Mouse (Mus musculus): Measurements from ENCODE around the gene Spata31d1a.
"Not testable (repeated sequence)": the region's sequence is repeated elsewhere in the genome, so short reads cannot be mapped to it uniquely, and the experiment has no call there.

The Spata31d1a gene

GRCm38 (mm10) chr13:59700137-59700536, 10.0 kb downstream of the Spata31d1a start:
- DNase-seq (ENCODE audit: low spot score in 2 of 2): not testable (repeated sequence)

GRCm38 (mm10) chr13:59699131-59699530, 11.0 kb downstream of the Spata31d1a start:
- no peak for DNase-seq (ENCODE audit: low spot score in 2 of 2)

DNA sequence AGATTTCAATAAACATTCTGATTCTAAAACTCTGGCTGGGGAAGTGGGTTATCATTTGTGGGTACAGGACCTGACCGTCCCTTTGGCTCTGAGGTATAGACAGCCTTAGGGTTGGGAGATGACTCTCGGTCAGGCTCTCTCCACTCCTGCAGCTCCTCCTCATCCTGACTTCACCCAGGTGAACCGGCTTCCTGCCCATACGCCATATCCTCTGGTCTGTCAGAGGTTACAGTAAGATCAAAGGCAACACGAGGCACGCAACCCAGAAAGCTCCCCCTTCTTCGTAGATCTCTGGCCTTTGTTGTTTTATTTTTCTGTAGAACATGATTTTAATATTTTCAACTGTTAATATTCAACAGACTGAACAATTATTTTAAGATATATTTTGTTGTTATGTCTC, 14.3 kb downstream of the Spata31d1a start:
- no peak for DNase-seq (ENCODE audit: low spot score in 2 of 2)

- no peak for DNase-seq (ENCODE audit: low spot score in 2 of 2)
Measured at GRCm38 (mm10) chr13:59694008-59694407, 16.1 kb downstream of the Spata31d1a start, which contains the start of gene 4921517D22Rik. Gene 4921517D22Rik, minus strand, starts transcription at chr13:59694108.

- DNase-seq (ENCODE audit: low spot score in 2 of 2): no peak
Measured at GRCm38 (mm10) chr13:59691478-59691877, 18.7 kb downstream of the Spata31d1a start.

GRCm38 (mm10) chr13:59690576-59690975, 19.6 kb downstream of the Spata31d1a start:
- no peak for DNase-seq (ENCODE audit: low spot score in 2 of 2)

- no peak for DNase-seq (ENCODE audit: low spot score in 2 of 2)
Measured at GRCm38 (mm10) chr13:59689843-59690242, 20.3 kb downstream of the Spata31d1a start.

DNA sequence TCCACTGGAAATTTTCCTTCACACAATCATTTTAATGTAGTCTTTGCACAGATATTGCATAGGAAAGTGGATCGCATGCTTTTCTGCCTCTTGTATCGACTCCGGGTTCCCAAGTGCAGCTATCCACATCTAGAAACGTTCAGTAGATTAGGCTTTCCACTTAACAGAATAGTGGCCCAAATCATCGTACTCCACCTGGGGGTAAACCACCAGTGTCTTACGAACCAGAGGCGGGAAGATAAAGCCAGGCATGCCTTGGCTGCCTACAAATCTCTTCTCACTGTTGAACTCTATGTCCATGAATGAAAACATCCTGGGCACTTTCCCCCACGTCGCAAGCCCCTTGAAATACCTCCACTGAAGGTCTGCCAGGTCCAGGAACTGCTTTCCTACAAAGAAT, 20.8 kb downstream of the Spata31d1a start:
- DNase-seq (ENCODE audit: low spot score in 2 of 2): no peak

GRCm38 (mm10) chr13:59688338-59688770, 21.8 kb downstream of the Spata31d1a start:
- no peak for DNase-seq (ENCODE audit: low spot score in 2 of 2)

DNA sequence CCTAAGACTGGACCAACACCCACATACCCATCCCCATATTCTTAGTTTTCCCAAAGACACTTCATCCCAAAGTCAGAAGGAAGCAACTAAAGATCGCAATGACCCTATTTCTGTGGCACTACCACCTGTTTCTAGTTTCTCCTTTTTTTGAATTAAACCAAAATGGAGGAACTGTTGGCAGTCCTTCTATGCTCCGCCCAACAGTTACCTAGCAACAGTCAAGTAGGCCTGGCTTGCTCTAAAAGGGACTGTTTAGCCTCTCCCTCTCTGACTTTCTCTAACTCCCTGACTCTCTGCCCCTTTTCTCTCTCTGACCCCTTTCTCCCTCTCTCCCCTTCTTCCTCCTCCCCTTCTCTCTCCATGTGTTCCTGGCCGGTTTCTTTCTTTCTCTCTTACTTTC, 24.9 kb downstream of the Spata31d1a start:
- DNase-seq (ENCODE audit: low spot score in 2 of 2): no peak

DNA sequence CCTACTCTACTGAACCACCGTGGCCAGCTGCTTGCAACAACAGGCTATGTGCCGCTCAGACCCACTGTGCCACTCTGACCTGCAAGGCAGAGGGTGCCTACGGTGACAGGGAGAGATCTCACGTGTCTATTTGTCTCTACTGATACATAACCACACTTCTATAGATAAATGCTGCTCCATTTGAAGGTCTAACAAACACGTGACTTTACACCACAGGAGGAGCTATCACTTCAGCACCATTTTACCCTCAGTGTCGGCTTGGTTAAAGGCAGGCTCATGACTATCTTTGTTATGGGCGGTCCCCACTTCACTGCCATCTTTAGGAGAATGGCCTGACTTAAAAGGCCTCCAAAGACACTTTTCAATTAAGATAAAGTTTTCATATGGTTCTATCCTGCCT, 27.5 kb downstream of the Spata31d1a start:
- no peak for DNase-seq (ENCODE audit: low spot score in 2 of 2)

DNA sequence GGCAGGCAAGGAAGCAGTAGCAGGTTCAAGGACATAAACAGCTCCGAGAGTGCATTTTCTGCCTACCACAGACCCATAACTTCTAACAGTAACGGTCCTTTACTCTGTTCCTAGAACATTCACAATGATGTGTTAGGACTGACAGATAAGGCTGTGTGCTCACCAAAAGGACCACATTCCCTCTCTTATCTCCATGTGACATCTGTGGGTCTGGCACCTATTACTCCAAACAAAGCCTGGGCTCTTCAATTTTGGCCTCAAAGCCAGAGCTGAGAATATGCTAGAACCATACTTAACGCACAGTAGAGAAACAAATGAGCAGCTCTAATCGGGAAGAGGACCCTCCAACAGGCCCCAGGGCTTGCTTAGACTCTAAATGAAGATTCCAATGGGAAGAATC, 30.2 kb downstream of the Spata31d1a start:
- no peak for DNase-seq (ENCODE audit: low spot score in 2 of 2)

GRCm38 (mm10) chr13:59679306-59679705, 30.8 kb downstream of the Spata31d1a start:
- no peak for DNase-seq (ENCODE audit: low spot score in 2 of 2)

GRCm38 (mm10) chr13:59676316-59677229, 33.6 kb downstream of the Spata31d1a start:
- no peak for DNase-seq (ENCODE audit: low spot score in 2 of 2)

DNA sequence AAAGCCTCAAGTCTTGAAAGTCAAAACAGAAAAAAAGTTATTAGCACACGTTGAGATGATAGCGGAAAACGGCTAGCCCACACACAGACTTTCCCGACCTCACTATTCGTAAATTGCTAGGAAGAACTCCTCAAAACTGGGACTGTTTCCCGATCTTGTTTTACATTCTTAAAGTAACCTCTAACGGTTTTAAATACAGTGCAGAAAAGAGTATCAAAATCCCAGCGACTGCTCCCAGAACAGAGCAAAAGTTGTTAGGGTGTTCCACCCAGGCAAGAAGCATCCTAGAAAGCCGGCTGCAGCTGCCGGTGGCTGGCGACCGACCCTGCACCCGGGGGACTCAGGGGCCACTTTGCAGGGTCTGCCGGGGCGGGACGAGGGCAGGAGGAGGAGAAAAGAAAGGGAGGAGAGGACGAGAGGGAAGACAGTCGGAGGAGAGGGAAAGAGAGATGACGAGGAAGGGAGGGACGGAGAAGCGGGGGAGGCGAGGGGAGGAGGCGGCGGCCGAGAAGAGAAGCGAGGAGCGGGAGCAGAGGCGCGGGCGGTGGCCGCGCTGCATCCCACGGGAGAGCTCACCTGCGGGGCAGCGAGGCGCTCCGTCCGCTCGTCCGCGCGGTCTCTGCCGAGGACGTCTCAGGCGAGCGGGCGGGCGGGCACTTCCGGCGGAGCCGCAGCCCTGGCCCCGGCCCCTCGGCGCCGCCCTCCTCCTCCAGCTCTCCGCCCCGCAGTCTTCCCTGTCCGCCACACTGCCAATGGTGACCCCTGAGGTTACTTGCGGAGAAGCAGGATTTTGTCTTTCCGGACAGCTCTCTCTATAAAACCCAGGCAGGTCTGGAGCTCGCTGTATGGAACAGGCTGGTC, 34.7 kb downstream of the Spata31d1a start, which contains the start of gene Golm1:
TSS of gene Golm1 (minus strand) at position 661 of the 861 bp plus-strand sequence.
- peak; percentile 55 to 70 for DNase-seq (ENCODE audit: low spot score in 2 of 2)

DNA sequence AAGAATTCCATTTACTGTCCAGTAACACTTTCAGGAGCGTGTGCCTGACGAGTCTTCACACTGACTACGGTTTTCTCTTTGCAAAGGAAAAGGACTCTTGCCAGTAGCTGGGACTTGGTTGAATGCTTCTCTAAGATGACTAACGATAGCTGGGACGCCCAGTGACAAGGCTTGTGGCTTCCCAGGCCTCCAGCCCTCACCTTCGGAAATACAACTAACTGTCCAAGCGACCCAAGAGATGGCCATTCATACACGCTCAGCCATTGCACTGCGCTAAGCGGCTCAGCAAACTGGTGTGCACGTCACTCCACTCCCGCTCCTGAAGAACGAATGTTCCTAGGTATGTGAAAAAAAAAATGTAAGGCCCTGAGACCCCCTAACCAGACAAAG, 35.4 kb downstream of the Spata31d1a start:
- DNase-seq (ENCODE audit: low spot score in 2 of 2): no peak

DNA sequence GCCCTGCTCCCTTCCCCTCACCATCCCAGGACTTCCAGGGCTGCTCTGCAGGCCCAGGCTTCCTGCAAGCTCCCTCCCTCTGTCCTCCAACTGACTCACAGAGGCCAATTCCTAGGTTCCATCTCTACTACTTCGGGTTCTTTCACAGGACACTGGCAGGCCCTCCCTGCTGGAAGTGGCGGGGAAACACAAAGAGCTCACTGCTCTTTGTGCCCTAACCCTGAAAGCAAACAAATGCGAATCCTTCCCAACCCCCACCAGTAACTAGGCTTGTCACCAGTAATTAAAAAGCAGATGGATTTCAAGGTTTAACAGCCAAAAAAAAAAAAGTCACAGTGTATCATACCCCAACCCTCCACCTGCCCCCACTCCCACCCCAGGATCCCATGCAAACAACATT, 35.9 kb downstream of the Spata31d1a start:
- no peak for DNase-seq (ENCODE audit: low spot score in 2 of 2)

GRCm38 (mm10) chr13:59673597-59673996, 36.5 kb downstream of the Spata31d1a start:
- no peak for DNase-seq (ENCODE audit: low spot score in 2 of 2)

GRCm38 (mm10) chr13:59672248-59672647, 37.9 kb downstream of the Spata31d1a start:
- DNase-seq (ENCODE audit: low spot score in 2 of 2): no peak

- DNase-seq (ENCODE audit: low spot score in 2 of 2): no peak
Measured at GRCm38 (mm10) chr13:59671521-59671920, 38.6 kb downstream of the Spata31d1a start.

DNA sequence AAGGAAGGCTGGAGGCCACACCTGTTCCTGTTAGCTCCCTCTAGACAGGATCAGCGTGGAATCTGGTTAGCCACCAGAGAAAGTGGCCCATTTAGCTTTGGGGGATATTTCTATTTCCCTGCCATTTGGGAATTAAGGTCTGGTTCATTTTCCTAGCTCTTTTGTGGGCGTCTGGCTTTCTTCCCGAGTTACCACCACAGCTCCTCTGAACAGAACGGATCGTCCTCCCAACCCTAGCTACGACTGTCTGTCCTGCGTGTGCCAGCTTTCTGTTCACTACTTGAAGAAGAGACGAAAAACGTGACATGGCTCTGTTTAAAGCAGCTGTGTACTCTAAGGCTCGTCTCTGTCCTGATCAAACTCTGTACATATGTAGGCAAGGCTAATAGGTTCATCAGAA, 40.2 kb downstream of the Spata31d1a start:
- DNase-seq (ENCODE audit: low spot score in 2 of 2): no peak

DNA sequence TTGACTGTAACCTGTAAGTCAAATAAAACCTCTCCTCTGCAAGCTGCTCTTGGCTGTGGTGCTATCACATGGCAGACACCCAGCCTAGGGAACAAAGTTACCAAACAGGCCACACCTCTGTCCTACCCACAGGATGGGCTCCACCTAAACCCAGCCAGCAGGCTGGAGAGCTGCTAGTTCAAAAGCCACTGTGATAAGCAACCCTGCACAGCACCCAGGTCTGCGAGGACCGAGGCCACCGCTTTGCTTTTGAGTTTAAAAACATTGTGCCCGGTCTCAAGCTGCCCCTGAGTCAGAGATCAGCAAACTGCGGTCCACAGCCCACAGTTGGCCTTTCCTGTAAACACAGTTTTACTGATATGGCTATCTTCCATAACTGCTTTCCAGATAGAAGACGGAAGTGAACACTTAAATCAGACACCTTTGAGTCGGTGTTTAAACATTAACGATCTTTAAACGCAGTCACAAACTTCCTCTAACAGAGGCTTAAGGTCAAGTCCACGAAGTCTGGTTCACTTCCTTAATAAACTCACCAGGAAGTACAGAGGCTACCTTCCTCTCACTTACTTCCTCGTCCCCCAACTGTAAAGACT, 41.5 kb downstream of the Spata31d1a start:
- DNase-seq (ENCODE audit: low spot score in 2 of 2): no peak

All from urinary bladder, postnatal 4 days (tissue).